Mouse (Mus musculus) kidney, embryonic 15.5 days (tissue): ENCODE results near the gene Cltrn. TPM values are rescaled to one million over a fixed set of nuclear protein-coding genes. Genes with fewer than 3 reads are reported as not detected.

Experiments
- ATAC-seq: fragments of 200-750 bp; cut with Nextera tagmentation; replicated peaks from 2 replicates; pipeline ENCODE4 v1.8.0; 2017; ENCODE audit warnings: moderate TSS enrichment; ENCODE audit not compliant: low FRiP score
- H3K27ac ChIP-seq: fragments of 300-500 bp; sonication (generic); 2 replicates; pipeline ENCODE4 v1.5.1; 2015; ENCODE audit warnings: mild to moderate bottlenecking, inconsistent platforms
- H3K27me3 ChIP-seq: fragments of 300-500 bp; sonication (generic); 2 replicates; pipeline ENCODE4 v1.6.1; 2015; ENCODE audit warnings: inconsistent platforms
- H3K36me3 ChIP-seq: fragments of 300-500 bp; sonication (generic); 2 replicates; pipeline ENCODE4 v1.6.1; 2015; ENCODE audit warnings: inconsistent platforms
- H3K4me1 ChIP-seq: fragments of 300-500 bp; sonication (generic); 2 replicates; pipeline ENCODE4 v1.6.1; 2015; ENCODE audit warnings: inconsistent platforms
- H3K4me2 ChIP-seq: fragments of 300-500 bp; sonication (generic); 2 replicates; pipeline ENCODE4 v1.6.1; 2015; ENCODE audit warnings: moderate library complexity, mild to moderate bottlenecking, inconsistent platforms
- H3K4me3 ChIP-seq: fragments of 300-500 bp; sonication (generic); replicated peaks from 2 replicates; pipeline ENCODE4 v1.5.1; 2015; ENCODE audit warnings: mild to moderate bottlenecking, inconsistent platforms
- H3K9ac ChIP-seq: fragments of 300-500 bp; sonication (generic); 2 replicates; pipeline ENCODE4 v1.6.1; 2015; ENCODE audit warnings: mild to moderate bottlenecking, inconsistent platforms
- H3K9me3 ChIP-seq: fragments of 300-500 bp; sonication (generic); replicated peaks from 2 replicates; pipeline ENCODE4 v1.6.1; 2016; ENCODE audit warnings: inconsistent platforms
- WGBS: fragments of 180-500 bp; shearing (Covaris S2); methylation state at CpG from one replicate; pipeline ENCODE4 v1.1.7; 2015; ENCODE audit warnings: mixed read lengths; 5-methylcytosine and 5-hydroxymethylcytosine counted together
- polyA plus RNA-seq: library from polyadenylated mRNA; unstranded; fragments of >200 nt; fragmentation: Nextera tagmentation; extraction: Ambion mirVana; gene quantifications from 2 replicates; pipeline ENCODE4 v1.2.1, GENCODE M21; 2015

Gene Cltrn
- 77.2 and 88.6 TPM in 2 replicates for polyA plus RNA-seq

- Histone ChIP-seq H3K4me2 (no peak within 1 kb of the TSS), H3K4me3 (no peak within 1 kb of the TSS), H3K4me1 (no peaks in the 10 kb centered on the region), H3K36me3 (no peaks in the 10 kb centered on the region), H3K9ac (no peak within 1 kb of the TSS), H3K9me3 (no peaks in the 10 kb centered on the region), H3K27ac (no peak within 1 kb of the TSS), H3K27me3 (peaks cover 30% of the 10 kb centered on the region)
- WGBS: 83% methylated on average over 4 of the region's 4 CpGs
- no peak for ATAC-seq
These were observed at the start of gene Cltrn for GRCm38 (mm10) chrX:164088582-164088981. Cltrn (plus strand) TSS chrX:164088830.

- H3K27me3 ChIP-seq: peaks cover 14% of the 10 kb centered on the region
- no peaks in the 10 kb centered on the region for H3K9me3 ChIP-seq
- 57% methylated on average over 2 of the region's 2 CpGs for WGBS
- no peaks in the 10 kb centered on the region for H3K36me3 ChIP-seq
- no peaks in the 10 kb centered on the region for H3K4me1 ChIP-seq
- no peak overlapping the region for H3K4me2 ChIP-seq
- H3K27ac ChIP-seq: no peak overlapping the region
- no peak overlapping the region for H3K9ac ChIP-seq
- no peak overlapping the region for H3K4me3 ChIP-seq
- ATAC-seq: no peak
These were observed 49.7 kb upstream of the Cltrn start for GRCm38 (mm10) chrX:164038882-164039281.

- Histone ChIP-seq H3K4me1 (no peaks in the 10 kb centered on the region), H3K9me3 (no peaks in the 10 kb centered on the region), H3K36me3 (no peaks in the 10 kb centered on the region), H3K27me3 (peaks cover 22% of the 10 kb centered on the region), H3K4me2 (no peak overlapping the region), H3K9ac (no peak overlapping the region), H3K4me3 (no peak overlapping the region), H3K27ac (no peak overlapping the region)
- ATAC-seq: no peak
- WGBS: 56% methylated on average over 13 of the region's 13 CpGs
These were observed 46.6 kb upstream of the Cltrn start for GRCm38 (mm10) chrX:164042069-164042468.

- 51% methylated on average over 2 of the region's 2 CpGs for WGBS
- no peaks in the 10 kb centered on the region for H3K36me3 ChIP-seq
These were observed 41.9 kb upstream of the Cltrn start for GRCm38 (mm10) chrX:164046736-164047135.

GRCm38 (mm10) chrX:164055726-164056125 lies 32.9 kb upstream of the Cltrn start:
- no peak for ATAC-seq

More at GRCm38 (mm10) chrX:164046736-164047135, 41.9 kb upstream of the Cltrn start:
- Histone ChIP-seq H3K9ac (no peak overlapping the region), H3K27me3 (peaks cover 22% of the 10 kb centered on the region), H3K9me3 (no peaks in the 10 kb centered on the region), H3K4me3 (no peak overlapping the region), H3K4me2 (no peak overlapping the region), H3K27ac (no peak overlapping the region), H3K4me1 (no peaks in the 10 kb centered on the region)
- no peak for ATAC-seq

GRCm38 (mm10) chrX:164058523-164058922 lies 30.1 kb upstream of the Cltrn start:
- Histone ChIP-seq H3K9me3 (no peaks in the 10 kb centered on the region), H3K4me2 (no peak overlapping the region), H3K36me3 (no peaks in the 10 kb centered on the region), H3K4me1 (no peaks in the 10 kb centered on the region), H3K27ac (no peak overlapping the region), H3K9ac (no peak overlapping the region), H3K27me3 (peaks cover 39% of the 10 kb centered on the region), H3K4me3 (no peak overlapping the region)
- WGBS: 90% methylated on average over 3 of the region's 3 CpGs
- no peak for ATAC-seq

More at GRCm38 (mm10) chrX:164055726-164056125, 32.9 kb upstream of the Cltrn start:
- Histone ChIP-seq H3K9me3 (no peaks in the 10 kb centered on the region), H3K36me3 (no peaks in the 10 kb centered on the region), H3K4me1 (no peaks in the 10 kb centered on the region), H3K27ac (no peak overlapping the region), H3K9ac (no peak overlapping the region), H3K4me2 (no peak overlapping the region), H3K4me3 (no peak overlapping the region), H3K27me3 (peaks cover 27% of the 10 kb centered on the region; the same call in 1 of the 2 replicates)
- WGBS: 88% methylated on average over 4 of the region's 4 CpGs

GRCm38 (mm10) chrX:164059070-164059469 lies 29.6 kb upstream of the Cltrn start:
- Histone ChIP-seq H3K27me3 (peaks cover 37% of the 10 kb centered on the region), H3K9ac (no peak overlapping the region), H3K4me1 (no peaks in the 10 kb centered on the region), H3K4me3 (no peak overlapping the region), H3K27ac (no peak overlapping the region), H3K4me2 (no peak overlapping the region), H3K36me3 (no peaks in the 10 kb centered on the region), H3K9me3 (no peaks in the 10 kb centered on the region)
- ATAC-seq: no peak
- WGBS: 72% methylated on average over 4 of the region's 4 CpGs

GRCm38 (mm10) chrX:164066185-164066584 lies 22.4 kb upstream of the Cltrn start:
- 11% methylated on average over 2 of the region's 2 CpGs for WGBS
- ATAC-seq: peak; percentile 83
- no peaks in the 10 kb centered on the region for H3K4me1 ChIP-seq
- H3K27ac ChIP-seq: no peak overlapping the region
- H3K9me3 ChIP-seq: no peaks in the 10 kb centered on the region
- no peak overlapping the region for H3K4me2 ChIP-seq
- no peak overlapping the region for H3K4me3 ChIP-seq
- no peak overlapping the region for H3K9ac ChIP-seq
- 0 out of 2 replicates have a peak, but pooled peaks cover 8% of the 10 kb centered on the region for H3K27me3 ChIP-seq
- 0 out of 2 replicates have a peak, but pooled peaks cover 2% of the 10 kb centered on the region for H3K36me3 ChIP-seq

- H3K9me3 ChIP-seq: no peaks in the 10 kb centered on the region
- no peaks in the 10 kb centered on the region for H3K27me3 ChIP-seq
- WGBS: 83% methylated on average over 4 of the region's 4 CpGs
- no peak overlapping the region for H3K4me2 ChIP-seq
- H3K9ac ChIP-seq: no peak overlapping the region
- H3K27ac ChIP-seq: no peak overlapping the region
- no peak overlapping the region for H3K4me3 ChIP-seq
- no peaks in the 10 kb centered on the region for H3K4me1 ChIP-seq
- ATAC-seq: no peak
- H3K36me3 ChIP-seq: peaks cover 19% of the 10 kb centered on the region; the same call in 1 of the 2 replicates
These were observed 19.7 kb upstream of the Cltrn start for GRCm38 (mm10) chrX:164068968-164069367.

- H3K4me3 ChIP-seq: peak within 1 kb of the TSS; percentile 67
- peaks cover 17% of the 10 kb centered on the region; the same call in 1 of the 2 replicates for H3K27me3 ChIP-seq
- peak within 1 kb of the TSS; percentile 69 for H3K4me2 ChIP-seq
- H3K27ac ChIP-seq: peak within 1 kb of the TSS; percentile 89
- ATAC-seq: peak; percentile 99
- H3K4me1 ChIP-seq: no peaks in the 10 kb centered on the region
- 25% methylated on average over 54 of the region's 54 CpGs for WGBS
- H3K9me3 ChIP-seq: no peaks in the 10 kb centered on the region
- H3K9ac ChIP-seq: peak within 1 kb of the TSS; percentile 48
- H3K36me3 ChIP-seq: peaks cover 17% of the 10 kb centered on the region; the same call in 1 of the 2 replicates
These were observed 12.4 kb upstream of the Cltrn start, which contains the start of gene Siah1b for GRCm38 (mm10) chrX:164076040-164076775. Siah1b (minus strand) TSS chrX:164076493.

GRCm38 (mm10) chrX:164082030-164082429 lies 6.6 kb upstream of the Cltrn start:
- no peak overlapping the region for H3K27ac ChIP-seq
- H3K4me2 ChIP-seq: no peak overlapping the region
- no peaks in the 10 kb centered on the region for H3K9me3 ChIP-seq
- no peaks in the 10 kb centered on the region for H3K36me3 ChIP-seq
- no peak overlapping the region for H3K9ac ChIP-seq
- ATAC-seq: no peak
- H3K27me3 ChIP-seq: peaks cover 16% of the 10 kb centered on the region; the same call in 1 of the 2 replicates
- no peaks in the 10 kb centered on the region for H3K4me1 ChIP-seq
- no peak overlapping the region for H3K4me3 ChIP-seq
- 94% methylated on average over 9 of the region's 9 CpGs for WGBS

- peak overlapping the region; percentile 18; the same call in 1 of the 2 replicates for H3K27ac ChIP-seq
- no peak overlapping the region for H3K4me3 ChIP-seq
- H3K9me3 ChIP-seq: no peaks in the 10 kb centered on the region
- H3K4me1 ChIP-seq: no peaks in the 10 kb centered on the region
- H3K9ac ChIP-seq: no peak overlapping the region
- 0 out of 2 replicates have a peak, but pooled peaks have one; percentile 18 for ATAC-seq
- peaks cover 36% of the 10 kb centered on the region for H3K27me3 ChIP-seq
- no peaks in the 10 kb centered on the region for H3K36me3 ChIP-seq
- no peak overlapping the region for H3K4me2 ChIP-seq
- WGBS: 69% methylated on average over 11 of the region's 11 CpGs
These were observed 1.3 kb downstream of the Cltrn start for GRCm38 (mm10) chrX:164089916-164090315.
